Mouse (Mus musculus) limb, embryonic 12.5 days (tissue): ENCODE measurements around the gene Usp12. TPM values are rescaled to one million over a fixed set of nuclear protein-coding genes. Genes with fewer than 3 reads are reported as not detected.

ENCODE experiments used
- ATAC-seq: fragments of 200-750 bp; cut with Nextera tagmentation; 2 replicates; pipeline ENCODE4 v1.8.0; 2017; ENCODE audit warnings: low read depth, moderate TSS enrichment; ENCODE audit not compliant: insufficient number of reproducible peaks, insufficient read depth, low FRiP score, low TSS enrichment
- H3K27ac ChIP-seq: fragments of 300-500 bp; sonication (generic); 2 replicates; pipeline ENCODE4 v1.5.1; 2016; ENCODE audit warnings: mild to moderate bottlenecking, moderate library complexity
- H3K27me3 ChIP-seq: fragments of 300-500 bp; sonication (generic); 2 replicates; pipeline ENCODE4 v1.6.1; 2016; ENCODE audit warnings: mild to moderate bottlenecking, moderate library complexity
- H3K36me3 ChIP-seq: fragments of 300-500 bp; sonication (generic); 2 replicates; pipeline ENCODE4 v1.6.1; 2016; ENCODE audit warnings: mild to moderate bottlenecking, moderate library complexity
- H3K4me1 ChIP-seq: fragments of 300-500 bp; sonication (generic); replicated peaks from 2 replicates; pipeline ENCODE4 v1.6.1; 2016
- H3K4me2 ChIP-seq: fragments of 300-500 bp; sonication (generic); 2 replicates; pipeline ENCODE4 v1.6.1; 2016; ENCODE audit warnings: mild to moderate bottlenecking, moderate library complexity
- H3K4me3 ChIP-seq: fragments of 300-500 bp; sonication (generic); replicated peaks from 2 replicates; pipeline ENCODE4 v1.5.1; 2016; ENCODE audit warnings: mild to moderate bottlenecking
- H3K9ac ChIP-seq: fragments of 300-500 bp; sonication (generic); replicated peaks from 2 replicates; pipeline ENCODE4 v1.6.1; 2016; ENCODE audit warnings: mild to moderate bottlenecking, moderate library complexity
- H3K9me3 ChIP-seq: fragments of 300-500 bp; sonication (generic); 2 replicates; pipeline ENCODE4 v1.6.1; 2016; ENCODE audit warnings: mild to moderate bottlenecking, moderate library complexity
- WGBS: fragments of 180-500 bp; shearing (Covaris S2); methylation state at CpG from one replicate; pipeline ENCODE4 v1.1.7; 2016; 5-methylcytosine and 5-hydroxymethylcytosine counted together
- polyA plus RNA-seq: library from polyadenylated mRNA; unstranded; fragments of >200 nt; fragmentation: Nextera tagmentation; extraction: Ambion mirVana; gene quantifications from 2 replicates; pipeline ENCODE4 v1.2.1, GENCODE M21; 2016

Usp12 gene
- polyA plus RNA-seq = 15.2 and 15.4 TPM in 2 replicates

GRCm38 (mm10) chr5:146794853-146795252 is at the start of gene Usp12:
Gene Usp12, minus strand, starts transcription at chr5:146795006.
- Histone ChIP-seq H3K4me1 (peaks cover 37% of the 10 kb centered on the region), H3K9ac (peak within 1 kb of the TSS; percentile 90), H3K4me2 (peak within 1 kb of the TSS; percentile 75), H3K4me3 (peak within 1 kb of the TSS; percentile 94), H3K27me3 (no peaks in the 10 kb centered on the region), H3K27ac (peak within 1 kb of the TSS; percentile 93), H3K9me3 (no peaks in the 10 kb centered on the region), H3K36me3 (no peaks in the 10 kb centered on the region)
- ATAC-seq = peak; percentile 93
- under 1% methylated on average over 43 of the region's 51 CpGs for WGBS

GRCm38 (mm10) chr5:146844301-146844941 is 49.6 kb upstream of the Usp12 start:
- Histone ChIP-seq H3K27ac (peak overlapping the region; percentile 69; the same call in 1 of the 2 replicates), H3K9me3 (no peaks in the 10 kb centered on the region), H3K27me3 (no peaks in the 10 kb centered on the region), H3K4me3 (peak overlapping the region; percentile 69), H3K36me3 (0 out of 2 replicates have a peak, but pooled peaks cover 4% of the 10 kb centered on the region), H3K9ac (peak overlapping the region; percentile 83), H3K4me1 (peaks cover 20% of the 10 kb centered on the region), H3K4me2 (peak overlapping the region; percentile 85)
- ATAC-seq = 0 out of 2 replicates have a peak, but pooled peaks have one; percentile 16
- WGBS = 9% methylated on average over 6 of the region's 6 CpGs

GRCm38 (mm10) chr5:146841996-146842395 is 47.2 kb upstream of the Usp12 start:
- 95% methylated on average over 4 of the region's 4 CpGs for WGBS
- no peak overlapping the region for H3K9ac ChIP-seq
- H3K36me3 ChIP-seq = peaks cover 21% of the 10 kb centered on the region

GRCm38 (mm10) chr5:146841301-146841700 is 46.5 kb upstream of the Usp12 start:
- no peak for ATAC-seq
- no peak overlapping the region for H3K9ac ChIP-seq
- no peak overlapping the region for H3K4me3 ChIP-seq
- 83% methylated on average over 5 of the region's 5 CpGs for WGBS
- no peak overlapping the region for H3K4me2 ChIP-seq
- no peaks in the 10 kb centered on the region for H3K27me3 ChIP-seq
- no peak overlapping the region for H3K27ac ChIP-seq
- peaks cover 28% of the 10 kb centered on the region for H3K36me3 ChIP-seq
- H3K4me1 ChIP-seq = peaks cover 15% of the 10 kb centered on the region
- H3K9me3 ChIP-seq = no peaks in the 10 kb centered on the region

More at GRCm38 (mm10) chr5:146841996-146842395, 47.2 kb upstream of the Usp12 start:
- no peak for ATAC-seq
- Histone ChIP-seq H3K4me3 (no peak overlapping the region), H3K4me2 (no peak overlapping the region), H3K4me1 (peaks cover 20% of the 10 kb centered on the region), H3K27ac (no peak overlapping the region), H3K27me3 (no peaks in the 10 kb centered on the region), H3K9me3 (no peaks in the 10 kb centered on the region)

- Histone ChIP-seq H3K4me3 (no peak overlapping the region), H3K36me3 (peaks cover 37% of the 10 kb centered on the region), H3K27ac (no peak overlapping the region), H3K9me3 (no peaks in the 10 kb centered on the region), H3K9ac (no peak overlapping the region), H3K4me2 (no peak overlapping the region), H3K4me1 (peaks cover 6% of the 10 kb centered on the region), H3K27me3 (no peaks in the 10 kb centered on the region)
- 79% methylated on average over 4 of the region's 4 CpGs for WGBS
- no peak for ATAC-seq
Observed at GRCm38 (mm10) chr5:146840422-146840821, 45.6 kb upstream of the Usp12 start.

- no peaks in the 10 kb centered on the region for H3K9me3 ChIP-seq
- H3K27me3 ChIP-seq = no peaks in the 10 kb centered on the region
- no peak overlapping the region for H3K4me2 ChIP-seq
- H3K27ac ChIP-seq = no peak overlapping the region
- no peak for ATAC-seq
- no peak overlapping the region for H3K9ac ChIP-seq
- H3K4me1 ChIP-seq = peaks cover 6% of the 10 kb centered on the region
- H3K36me3 ChIP-seq = peaks cover 44% of the 10 kb centered on the region
- WGBS = 39% methylated on average over 5 of the region's 5 CpGs
- H3K4me3 ChIP-seq = no peak overlapping the region
Observed at GRCm38 (mm10) chr5:146839760-146840159, 45.0 kb upstream of the Usp12 start.

- Histone ChIP-seq H3K36me3 (peaks cover 50% of the 10 kb centered on the region), H3K27ac (no peak overlapping the region), H3K4me1 (peaks cover 8% of the 10 kb centered on the region), H3K4me3 (no peak overlapping the region), H3K4me2 (no peak overlapping the region), H3K9ac (no peak overlapping the region), H3K27me3 (no peaks in the 10 kb centered on the region), H3K9me3 (no peaks in the 10 kb centered on the region)
- 39% methylated on average over 12 of the region's 12 CpGs for WGBS
- ATAC-seq = no peak
Observed at GRCm38 (mm10) chr5:146838836-146839648, 44.2 kb upstream of the Usp12 start.

- no peak overlapping the region for H3K4me2 ChIP-seq
- no peak overlapping the region for H3K27ac ChIP-seq
- ATAC-seq = no peak
- no peak overlapping the region for H3K9ac ChIP-seq
- 67% methylated on average over 7 of the region's 7 CpGs for WGBS
- H3K27me3 ChIP-seq = no peaks in the 10 kb centered on the region
- H3K4me3 ChIP-seq = no peak overlapping the region
- no peaks in the 10 kb centered on the region for H3K9me3 ChIP-seq
- H3K36me3 ChIP-seq = peaks cover 50% of the 10 kb centered on the region
- peaks cover 13% of the 10 kb centered on the region for H3K4me1 ChIP-seq
Observed at GRCm38 (mm10) chr5:146837967-146838720, 43.3 kb upstream of the Usp12 start.

GRCm38 (mm10) chr5:146834959-146835358 is 40.2 kb upstream of the Usp12 start:
- Histone ChIP-seq H3K4me1 (peaks cover 13% of the 10 kb centered on the region), H3K27ac (no peak overlapping the region), H3K9ac (no peak overlapping the region), H3K9me3 (no peaks in the 10 kb centered on the region), H3K4me2 (no peak overlapping the region), H3K4me3 (no peak overlapping the region), H3K27me3 (no peaks in the 10 kb centered on the region), H3K36me3 (peaks cover 50% of the 10 kb centered on the region)
- WGBS = 85% methylated on average over 8 of the region's 8 CpGs
- no peak for ATAC-seq

GRCm38 (mm10) chr5:146833673-146834201 is 38.9 kb upstream of the Usp12 start:
- H3K27ac ChIP-seq = peak overlapping the region; percentile 83
- no peak for ATAC-seq
- peak overlapping the region; percentile 79 for H3K4me2 ChIP-seq
- H3K9ac ChIP-seq = peak overlapping the region; percentile 98
- peak overlapping the region; percentile 93 for H3K4me3 ChIP-seq
- 23% methylated on average over 8 of the region's 8 CpGs for WGBS
- peaks cover 46% of the 10 kb centered on the region for H3K36me3 ChIP-seq
- H3K4me1 ChIP-seq = peaks cover 13% of the 10 kb centered on the region
- no peaks in the 10 kb centered on the region for H3K27me3 ChIP-seq
- H3K9me3 ChIP-seq = no peaks in the 10 kb centered on the region
